Mouse (Mus musculus): Measurements from ENCODE around the gene Carm1.

DNA sequence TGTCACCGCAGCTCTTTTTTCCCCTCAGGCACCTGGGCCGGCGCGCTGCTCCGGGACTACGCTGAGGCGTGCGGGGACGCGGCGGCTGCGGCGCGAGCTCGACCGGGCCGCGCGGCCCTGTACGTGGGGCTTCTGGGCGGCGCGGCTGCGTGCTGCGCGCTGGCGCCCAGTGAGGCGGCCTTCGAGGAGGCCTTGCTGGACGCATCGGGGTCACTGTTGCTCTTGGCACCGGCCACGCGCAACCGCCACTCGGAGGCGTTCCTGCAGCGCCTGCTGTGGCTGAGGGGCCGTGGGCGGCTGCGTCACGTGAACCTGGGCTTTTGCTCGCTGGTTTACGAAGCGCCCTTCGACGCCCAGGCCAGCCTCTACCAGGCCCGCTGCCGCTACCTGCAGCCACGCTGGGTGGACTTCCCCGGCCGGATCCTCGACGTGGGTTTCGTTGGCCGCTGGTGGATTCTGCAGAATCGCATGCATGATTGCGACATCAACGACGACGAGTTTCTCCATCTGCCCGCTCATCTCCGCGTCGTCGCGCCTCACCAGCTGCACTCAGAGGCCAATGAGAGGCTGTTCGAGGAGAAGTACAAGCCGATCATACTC, 46.5 kb downstream of the Carm1 start:
- TF ChIP-seq CTCF (IDR thresholded peaks at IDR 0.05; ENCODE audit: control insufficient read depth, insufficient read depth, insufficient read length) (no peak), MAX (IDR thresholded peaks at IDR 0.05) (no peak), USF1 (IDR thresholded peaks at IDR 0.05; ENCODE audit: low read depth) (peak; percentile 43), CEBPB (IDR thresholded peaks at IDR 0.05; ENCODE audit: low read depth) (peak; percentile 63)

Data from C2C12 (cell line).